Mouse (Mus musculus) mouse trophoblast stem cell (cell line): Measurements from ENCODE around the gene Pbx1.

ENCODE experiments used
- in situ Hi-C, 2 experiments: fragments of 300-500 bp; cut with MseI, MboI; formaldehyde crosslinking; loops; 2 replicates in 1 of 2; 3 replicates in 1 of 2; pipeline ENCODE4 v1.15.1; 2025

Gene Pbx1

GRCm38 (mm10) chr1:168091627-168092026 is 340.4 kb downstream of the Pbx1 start:
- in situ Hi-C loops = no loop called here

GRCm38 (mm10) chr1:168088680-168089079 is 343.4 kb downstream of the Pbx1 start:
- in situ Hi-C loops = no loop called here

GRCm38 (mm10) chr1:168079394-168079767 is 352.7 kb downstream of the Pbx1 start:
- in situ Hi-C loops = no loop called here

GRCm38 (mm10) chr1:168078746-168079393 is 353.2 kb downstream of the Pbx1 start:
- in situ Hi-C loops = no loop called here

- in situ Hi-C loops = no loop called here
Observed at GRCm38 (mm10) chr1:168071974-168072373, 360.1 kb downstream of the Pbx1 start.

GRCm38 (mm10) chr1:168070273-168070910 is 361.7 kb downstream of the Pbx1 start:
- in situ Hi-C loops = no loop called here

- in situ Hi-C loops = no loop called here
Observed at GRCm38 (mm10) chr1:168069740-168070139, 362.3 kb downstream of the Pbx1 start.
